Mouse (Mus musculus): ENCODE data around the gene Zfp239. TPM values are rescaled to one million over a fixed set of nuclear protein-coding genes. Genes with fewer than 3 reads are reported as not detected.
"Not testable (repeated sequence)": the region's sequence is repeated elsewhere in the genome, so short reads cannot be mapped to it uniquely, and the experiment has no call there.

Gene Zfp239
- polyA plus RNA-seq (2015; fragmentation: Nextera tagmentation; extraction: Ambion mirVana) = 10.7 and 15.4 TPM in 2 replicates

- Histone ChIP-seq H3K36me3 (no peaks in the 10 kb centered on the region), H3K27me3 (no peaks in the 10 kb centered on the region), H3K9me3 (no peaks in the 10 kb centered on the region), H3K9ac (replicated peaks) (peak within 1 kb of the TSS; percentile 80), H3K4me2 (replicated peaks) (peak within 1 kb of the TSS; percentile 89), H3K27ac (no peak within 1 kb of the TSS), H3K4me3 (replicated peaks) (peak within 1 kb of the TSS; percentile 70), H3K4me1 (replicated peaks) (peaks cover 8% of the 10 kb centered on the region)
- no peak for ATAC-seq
- WGBS = 65% methylated on average over 6 of the region's 6 CpGs
Observed at GRCm38 (mm10) chr6:117861848-117862247, at the start of gene Zfp239. TSS of gene Zfp239 (plus strand) at chr6:117862100.

- Histone ChIP-seq H3K36me3 (no peaks in the 10 kb centered on the region), H3K27me3 (peaks cover 48% of the 10 kb centered on the region), H3K27ac (no peak overlapping the region), H3K4me3 (replicated peaks) (no peak overlapping the region), H3K4me1 (replicated peaks) (peaks cover 4% of the 10 kb centered on the region; the same call in 1 of the 2 replicates), H3K4me2 (replicated peaks) (no peak overlapping the region), H3K9me3 (no peaks in the 10 kb centered on the region), H3K9ac (replicated peaks) (no peak overlapping the region)
- no peak for ATAC-seq
Observed at GRCm38 (mm10) chr6:117814681-117815080, 47.2 kb upstream of the Zfp239 start.

GRCm38 (mm10) chr6:117817108-117817541, 44.8 kb upstream of the Zfp239 start:
- 80% methylated on average over 5 of the region's 5 CpGs for WGBS
- Histone ChIP-seq H3K4me1 (replicated peaks) (peaks cover 10% of the 10 kb centered on the region; the same call in 1 of the 2 replicates), H3K9ac (replicated peaks) (no peak overlapping the region), H3K4me2 (replicated peaks) (no peak overlapping the region), H3K27ac (no peak overlapping the region), H3K27me3 (peaks cover 67% of the 10 kb centered on the region), H3K36me3 (no peaks in the 10 kb centered on the region), H3K9me3 (no peaks in the 10 kb centered on the region), H3K4me3 (replicated peaks) (no peak overlapping the region)
- ATAC-seq = no peak

- Histone ChIP-seq H3K9me3 (no peaks in the 10 kb centered on the region), H3K4me1 (replicated peaks) (peaks cover 10% of the 10 kb centered on the region; the same call in 1 of the 2 replicates), H3K9ac (replicated peaks) (no peak overlapping the region), H3K4me2 (replicated peaks) (no peak overlapping the region), H3K27me3 (peaks cover 85% of the 10 kb centered on the region), H3K36me3 (no peaks in the 10 kb centered on the region), H3K4me3 (replicated peaks) (no peak overlapping the region), H3K27ac (no peak overlapping the region)
- no peak for ATAC-seq
- 79% methylated on average over 14 of the region's 14 CpGs for WGBS
Observed at GRCm38 (mm10) chr6:117820327-117820726, 41.6 kb upstream of the Zfp239 start.

- 0 out of 2 replicates have a peak, but pooled peaks cover under 1% of the 10 kb centered on the region for H3K4me1 ChIP-seq (replicated peaks)
- H3K9ac ChIP-seq (replicated peaks) = no peak overlapping the region
- H3K27ac ChIP-seq = no peak overlapping the region
- H3K36me3 ChIP-seq = no peaks in the 10 kb centered on the region
- WGBS = 16% methylated on average over 4 of the region's 4 CpGs
- no peak overlapping the region for H3K4me3 ChIP-seq (replicated peaks)
- ATAC-seq = peak; percentile 80
- H3K9me3 ChIP-seq = no peaks in the 10 kb centered on the region
- no peak overlapping the region for H3K4me2 ChIP-seq (replicated peaks)
- peaks cover 71% of the 10 kb centered on the region for H3K27me3 ChIP-seq
Observed at GRCm38 (mm10) chr6:117825369-117825768, 36.5 kb upstream of the Zfp239 start.

GRCm38 (mm10) chr6:117828273-117828672, 33.6 kb upstream of the Zfp239 start:
- 0 out of 2 replicates have a peak, but pooled peaks have one; percentile 22 for ATAC-seq

GRCm38 (mm10) chr6:117840686-117841510, 21.0 kb upstream of the Zfp239 start, which contains the start of gene Zfp637:
TSS of gene Zfp637 (plus strand) at chr6:117841180.
- Histone ChIP-seq H3K27me3 (no peaks in the 10 kb centered on the region), H3K4me1 (replicated peaks) (peaks cover 16% of the 10 kb centered on the region), H3K4me2 (replicated peaks) (peak within 1 kb of the TSS; percentile 71), H3K27ac (peak within 1 kb of the TSS; percentile 97), H3K9me3 (no peaks in the 10 kb centered on the region), H3K36me3 (peaks cover 31% of the 10 kb centered on the region), H3K9ac (replicated peaks) (peak within 1 kb of the TSS; percentile 98), H3K4me3 (replicated peaks) (peak within 1 kb of the TSS; percentile 91)
- ATAC-seq = peak; percentile 98
- WGBS = under 1% methylated on average over 66 of the region's 66 CpGs

More at GRCm38 (mm10) chr6:117828273-117828672, 33.6 kb upstream of the Zfp239 start:
- H3K4me2 ChIP-seq (replicated peaks) = no peak overlapping the region
- no peaks in the 10 kb centered on the region for H3K36me3 ChIP-seq
- H3K4me3 ChIP-seq (replicated peaks) = no peak overlapping the region
- no peak overlapping the region for H3K27ac ChIP-seq
- no peak overlapping the region for H3K9ac ChIP-seq (replicated peaks)
- H3K9me3 ChIP-seq = no peaks in the 10 kb centered on the region
- peaks cover 48% of the 10 kb centered on the region for H3K27me3 ChIP-seq
- H3K4me1 ChIP-seq (replicated peaks) = no peaks in the 10 kb centered on the region
- WGBS = 18% methylated on average over 9 of the region's 9 CpGs

GRCm38 (mm10) chr6:117841511-117841955, 20.4 kb upstream of the Zfp239 start:
- H3K4me2 ChIP-seq (replicated peaks) = peak overlapping the region; percentile 71
- H3K4me1 ChIP-seq (replicated peaks) = peaks cover 16% of the 10 kb centered on the region
- H3K27me3 ChIP-seq = no peaks in the 10 kb centered on the region
- peak overlapping the region; percentile 97 for H3K27ac ChIP-seq
- ATAC-seq = no peak
- peak overlapping the region; percentile 98 for H3K9ac ChIP-seq (replicated peaks)
- H3K9me3 ChIP-seq = no peaks in the 10 kb centered on the region
- WGBS = 19% methylated on average over 12 of the region's 12 CpGs
- peak overlapping the region; percentile 91 for H3K4me3 ChIP-seq (replicated peaks)
- H3K36me3 ChIP-seq = peaks cover 37% of the 10 kb centered on the region

- no peak overlapping the region for H3K4me2 ChIP-seq (replicated peaks)
- WGBS = 98% methylated on average over 9 of the region's 9 CpGs
- H3K27ac ChIP-seq = no peak overlapping the region
- no peaks in the 10 kb centered on the region for H3K27me3 ChIP-seq
- H3K36me3 ChIP-seq = peaks cover 66% of the 10 kb centered on the region
- ATAC-seq = no peak
- no peaks in the 10 kb centered on the region for H3K9me3 ChIP-seq
- H3K4me1 ChIP-seq (replicated peaks) = peaks cover 16% of the 10 kb centered on the region
- H3K4me3 ChIP-seq (replicated peaks) = no peak overlapping the region
- no peak overlapping the region for H3K9ac ChIP-seq (replicated peaks)
Observed at GRCm38 (mm10) chr6:117844597-117844996, 17.3 kb upstream of the Zfp239 start.

GRCm38 (mm10) chr6:117846671-117847070, 15.2 kb upstream of the Zfp239 start:
- H3K9ac ChIP-seq (replicated peaks); ATAC-seq; H3K4me2 ChIP-seq (replicated peaks); H3K27me3 ChIP-seq; H3K4me3 ChIP-seq (replicated peaks); H3K9me3 ChIP-seq; H3K27ac ChIP-seq: not testable (repeated sequence)
- peaks cover 68% of the 10 kb centered on the region for H3K36me3 ChIP-seq
- H3K4me1 ChIP-seq (replicated peaks) = peaks cover 13% of the 10 kb centered on the region
- WGBS = 88% methylated on average over 4 of the region's 4 CpGs

- Histone ChIP-seq H3K9me3 (no peaks in the 10 kb centered on the region), H3K4me2 (replicated peaks) (no peak overlapping the region), H3K4me3 (replicated peaks) (no peak overlapping the region), H3K27ac (no peak overlapping the region), H3K36me3 (peaks cover 68% of the 10 kb centered on the region), H3K4me1 (replicated peaks) (peaks cover 4% of the 10 kb centered on the region; the same call in 1 of the 2 replicates), H3K9ac (replicated peaks) (no peak overlapping the region), H3K27me3 (no peaks in the 10 kb centered on the region)
- WGBS = 92% methylated on average over 2 of the region's 2 CpGs
- no peak for ATAC-seq
Observed at GRCm38 (mm10) chr6:117847772-117848171, 14.1 kb upstream of the Zfp239 start.

GRCm38 (mm10) chr6:117848577-117848976, 13.3 kb upstream of the Zfp239 start:
- H3K4me2 ChIP-seq (replicated peaks) = no peak overlapping the region
- peaks cover 4% of the 10 kb centered on the region; the same call in 1 of the 2 replicates for H3K4me1 ChIP-seq (replicated peaks)
- WGBS = 95% methylated on average over 5 of the region's 5 CpGs
- H3K27me3 ChIP-seq = no peaks in the 10 kb centered on the region
- no peaks in the 10 kb centered on the region for H3K9me3 ChIP-seq
- H3K9ac ChIP-seq (replicated peaks) = no peak overlapping the region
- no peak overlapping the region for H3K27ac ChIP-seq
- ATAC-seq = no peak
- H3K4me3 ChIP-seq (replicated peaks) = no peak overlapping the region
- H3K36me3 ChIP-seq = peaks cover 61% of the 10 kb centered on the region
